Mouse (Mus musculus) right cerebral cortex, adult 18-20 months (tissue): Measurements from ENCODE around the gene Pdzd2.

Experiments
- DNase-seq: peaks from one replicate; pipeline ENCODE4 v3.0.0; 2022; ENCODE audit warnings: mixed read lengths

Gene Pdzd2

DNA sequence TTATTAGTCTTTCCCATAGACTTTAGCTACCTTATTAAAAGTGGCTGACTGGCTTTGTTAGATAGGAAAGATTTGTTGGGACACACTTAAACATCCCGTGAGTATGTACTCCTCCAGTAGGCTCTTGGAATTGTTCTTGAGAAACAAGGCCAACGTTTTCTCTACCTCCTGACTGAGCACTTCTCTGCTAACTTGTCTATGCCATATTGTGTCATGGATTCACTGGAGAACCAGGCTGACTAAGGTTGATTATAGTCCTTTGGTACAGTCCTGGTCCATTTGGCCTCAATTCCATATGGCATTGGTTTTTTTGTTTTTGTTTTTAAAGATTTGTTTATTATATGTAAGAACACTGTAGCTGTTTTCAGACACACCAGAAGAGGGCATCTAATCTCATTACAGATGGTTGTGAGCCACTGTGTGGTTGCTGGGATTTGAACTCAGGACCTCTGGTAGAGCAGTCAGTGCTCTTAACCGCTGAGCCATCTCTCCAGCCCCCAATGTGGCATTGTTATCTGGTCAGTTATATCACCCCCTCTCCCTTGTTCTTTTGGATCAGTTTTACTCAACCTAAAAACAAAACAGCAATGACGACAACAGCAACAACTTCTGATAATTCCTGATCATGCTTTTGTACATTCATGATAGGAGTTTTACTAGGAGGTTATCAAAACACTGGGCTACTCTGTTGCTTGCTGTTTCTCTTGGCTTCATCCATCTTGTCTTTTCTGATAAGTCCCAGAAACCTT lies 402.5 kb downstream of the Pdzd2 start:
- no peak for DNase-seq

- DNase-seq, result no peak
Observed at GRCm38 (mm10) chr15:12334381-12334780, 405.3 kb downstream of the Pdzd2 start.

DNA sequence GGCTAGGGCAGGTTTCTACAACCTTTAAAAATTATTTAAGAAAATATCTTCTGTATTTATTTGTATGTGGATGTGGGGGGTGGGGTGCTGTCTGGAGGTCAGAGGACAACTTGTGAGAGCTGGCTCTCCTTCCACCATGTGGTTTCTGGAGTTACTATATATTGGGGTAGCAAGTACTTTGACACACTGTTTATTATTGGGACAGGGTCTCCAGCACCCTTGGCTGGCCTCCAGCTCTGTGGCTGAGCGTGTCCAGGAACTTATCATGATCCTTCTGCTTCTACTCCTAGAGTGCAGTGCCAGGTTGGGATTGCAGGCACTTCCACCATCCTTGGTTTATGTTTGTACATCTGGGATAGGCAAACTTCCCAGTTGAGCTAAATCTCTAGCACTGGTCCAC lies 408.4 kb downstream of the Pdzd2 start:
- DNase-seq, result no peak

DNA sequence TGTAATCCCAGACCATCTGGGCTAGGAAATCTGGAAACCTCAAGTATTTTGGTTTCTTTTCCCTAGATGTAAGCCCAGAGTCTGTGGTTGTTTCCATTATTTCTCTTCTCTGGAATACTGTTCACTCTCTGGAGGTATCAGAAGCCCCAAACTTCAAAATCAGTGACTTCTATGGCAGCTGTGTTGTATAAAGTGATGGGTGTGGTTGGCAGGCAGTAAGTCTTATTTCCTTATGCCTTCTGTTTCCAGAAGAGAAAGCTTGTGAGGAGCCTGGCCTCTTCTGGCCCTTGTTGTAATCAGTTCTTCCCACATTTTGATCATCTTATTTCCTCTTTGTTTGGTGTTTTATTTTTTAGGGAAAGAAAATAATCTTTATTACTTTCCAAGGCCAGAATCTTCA lies 408.8 kb downstream of the Pdzd2 start:
- no peak for DNase-seq

DNA sequence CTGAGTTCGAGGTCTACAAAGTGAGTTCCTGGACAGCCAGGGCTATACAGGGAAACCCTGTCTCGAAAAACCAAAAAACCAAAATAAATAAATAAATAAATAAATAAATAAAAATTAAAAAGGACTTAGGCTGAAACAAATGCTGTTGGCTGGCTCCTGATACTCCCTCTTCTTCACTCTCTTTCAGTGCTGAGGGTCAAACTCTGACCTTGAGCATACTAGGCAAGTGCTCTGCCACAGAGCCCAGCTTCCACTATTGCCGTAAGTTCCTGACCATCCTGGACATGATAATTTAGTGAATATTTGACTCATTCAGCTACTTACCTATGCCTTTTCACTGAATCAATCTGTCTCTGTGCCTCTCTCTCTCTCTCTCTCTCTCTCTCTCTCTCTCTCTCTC lies 409.3 kb downstream of the Pdzd2 start:
- DNase-seq, result no peak

GRCm38 (mm10) chr15:12324326-12324725 lies 415.4 kb downstream of the Pdzd2 start:
- no peak for DNase-seq

- DNase-seq, result no peak
Observed at GRCm38 (mm10) chr15:12322676-12323402, 416.9 kb downstream of the Pdzd2 start.

DNA sequence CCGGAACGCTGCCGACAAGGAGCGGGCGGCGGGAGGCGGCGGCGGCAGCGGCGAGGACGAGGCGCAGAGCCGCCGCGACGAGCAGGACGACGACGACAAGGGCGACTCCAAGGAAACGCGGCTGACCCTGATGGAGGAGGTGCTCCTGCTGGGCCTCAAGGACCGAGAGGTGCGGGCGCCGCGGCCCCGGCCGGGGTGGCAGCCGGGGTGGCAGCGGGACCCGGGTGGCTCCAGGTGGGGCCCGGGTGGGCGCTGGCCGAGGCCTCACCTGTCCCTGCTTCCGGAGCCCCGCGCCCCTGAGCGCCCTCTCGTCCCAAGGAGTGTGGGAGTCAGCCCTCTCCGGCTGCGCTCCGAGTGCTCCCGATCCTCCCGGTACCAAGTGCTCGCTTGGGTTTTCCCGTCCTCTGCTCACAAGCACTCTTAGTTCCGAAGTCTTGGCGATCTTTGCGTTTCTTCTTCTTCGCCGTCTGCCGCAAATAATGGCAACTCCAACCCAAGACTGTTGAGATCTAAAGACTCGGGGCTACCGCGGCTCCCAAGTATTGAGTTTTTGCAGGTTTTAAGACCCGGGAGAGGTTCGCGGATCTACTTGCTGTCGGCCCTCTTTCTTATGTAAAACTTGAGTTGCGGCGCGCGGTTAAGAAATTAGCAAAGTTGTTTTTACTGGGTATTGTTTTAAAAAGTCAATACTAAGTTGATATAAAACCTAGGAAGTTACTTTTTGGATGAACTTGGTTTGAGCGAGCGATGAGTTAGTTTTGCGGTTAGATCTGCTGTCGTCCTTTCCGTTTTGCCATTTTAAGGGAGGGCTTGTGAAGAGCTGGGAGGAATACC lies 417.7 kb downstream of the Pdzd2 start, which contains the start of gene 1810049J17Rik:
TSS of gene 1810049J17Rik (minus strand) at position 112 of the 834 bp plus-strand sequence.
- DNase-seq, result peak; percentile 47

- peak; percentile 96 for DNase-seq
Observed at GRCm38 (mm10) chr15:12321091-12321787, 418.5 kb downstream of the Pdzd2 start, which contains the start of gene Golph3. TSS of gene Golph3 (plus strand) at chr15:12321450.

DNA sequence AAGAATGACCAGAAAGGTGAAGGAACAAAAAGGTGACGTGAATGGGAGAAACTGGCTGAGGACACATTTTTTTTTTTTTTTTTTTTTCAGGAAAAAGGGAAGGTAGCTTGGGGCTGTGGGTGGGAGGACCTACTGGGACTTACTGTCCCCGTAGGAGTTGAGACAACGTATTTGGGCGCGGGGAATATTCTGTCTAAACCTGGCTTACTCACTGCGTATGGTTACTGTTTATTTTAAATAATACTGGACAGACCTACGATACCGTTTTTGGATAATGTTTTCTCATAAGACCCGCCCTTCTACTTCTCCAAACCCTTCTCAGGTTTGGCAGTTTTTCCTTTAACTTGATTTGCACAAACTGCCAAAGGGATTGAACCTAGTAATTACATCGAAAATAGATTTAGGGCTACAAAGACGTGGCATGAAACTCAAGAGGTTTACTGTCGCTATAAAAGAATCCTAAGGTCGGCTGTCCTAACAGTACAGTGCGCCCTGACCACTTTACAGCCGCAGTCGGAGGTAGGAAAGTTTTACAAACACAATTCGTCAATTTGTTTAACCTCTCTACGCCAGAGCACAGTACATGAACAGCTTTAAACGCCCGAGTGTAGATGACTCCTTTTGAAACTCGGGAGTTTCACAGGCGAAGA lies 419.2 kb downstream of the Pdzd2 start:
- no peak for DNase-seq

GRCm38 (mm10) chr15:12319889-12320288 lies 419.8 kb downstream of the Pdzd2 start:
- DNase-seq, result no peak

DNA sequence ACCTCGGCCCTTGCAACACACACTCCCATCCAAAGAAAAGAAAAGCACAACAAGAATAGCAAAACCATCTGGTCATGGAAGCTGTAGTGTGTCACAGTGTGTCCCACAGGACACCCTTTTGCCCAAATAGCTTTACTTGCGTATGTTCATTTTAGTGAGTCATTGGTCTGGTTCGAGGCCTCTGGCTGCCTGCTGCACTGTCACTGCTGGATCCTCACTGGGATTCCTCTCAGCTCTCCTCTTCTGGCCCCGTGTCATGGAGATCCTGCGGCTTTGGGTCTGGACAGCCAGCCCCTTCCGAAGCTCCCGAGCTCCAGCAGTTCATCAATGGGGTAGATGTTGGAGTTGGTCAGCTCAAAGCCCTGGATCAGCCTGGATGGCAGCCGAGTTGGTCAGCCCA lies 421.3 kb downstream of the Pdzd2 start:
- no peak for DNase-seq

DNA sequence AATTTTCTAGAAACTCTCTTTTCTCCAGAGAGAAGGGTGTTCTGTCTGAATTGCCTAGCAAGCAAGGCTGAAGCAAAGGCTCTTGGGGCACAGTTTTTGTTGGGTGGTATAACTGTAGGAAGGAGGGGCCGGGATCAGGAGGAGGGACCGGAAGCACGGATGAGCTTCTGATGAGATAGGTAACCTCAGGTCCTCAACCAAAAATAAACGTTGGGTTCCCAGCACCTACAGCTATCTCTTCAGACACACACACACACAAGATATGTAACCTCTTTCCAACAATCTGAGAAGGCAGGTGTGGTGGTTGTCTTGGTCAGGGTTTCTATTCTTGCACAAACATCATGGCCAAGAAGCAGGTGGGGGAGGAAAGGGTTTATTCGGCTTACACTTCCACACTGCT lies 422.4 kb downstream of the Pdzd2 start:
- no peak for DNase-seq

DNA sequence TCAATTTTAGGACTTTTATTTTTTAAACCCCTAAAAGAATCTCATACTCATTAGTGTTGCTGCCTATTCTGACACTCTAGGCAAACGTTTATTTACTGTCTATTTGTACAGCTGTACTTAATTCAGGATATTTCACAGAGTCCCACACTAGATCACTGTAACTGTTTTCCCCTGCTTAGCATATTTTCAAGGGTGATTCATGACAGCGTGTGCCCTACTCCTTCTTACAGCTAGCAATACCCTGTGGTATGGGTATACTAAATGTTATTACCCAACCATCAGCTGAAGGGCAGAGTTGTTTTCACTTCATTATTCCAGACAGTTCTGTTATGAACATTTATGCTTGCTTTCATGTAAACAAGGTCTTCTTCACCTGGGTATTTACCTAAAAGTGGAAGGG lies 423.7 kb downstream of the Pdzd2 start:
- no peak for DNase-seq

DNA sequence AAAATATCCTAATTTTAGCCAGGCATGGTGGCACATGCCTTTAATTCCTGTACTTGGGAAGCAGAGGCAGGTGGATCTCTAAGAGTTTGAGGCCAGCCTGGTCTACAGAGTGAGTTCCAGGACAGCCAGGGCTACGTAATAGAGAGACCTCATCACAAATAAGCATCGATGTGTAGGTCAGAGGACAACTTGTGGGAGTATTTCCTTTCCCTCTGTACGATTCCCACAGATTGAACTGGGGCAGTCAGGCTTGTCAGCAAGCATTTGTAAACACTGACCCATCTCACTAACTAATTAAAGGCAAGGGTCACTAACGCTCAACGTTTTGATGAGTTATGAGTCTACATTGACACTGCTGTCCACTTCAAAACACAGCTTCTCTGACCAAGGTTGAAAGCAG lies 425.1 kb downstream of the Pdzd2 start:
- no peak for DNase-seq

DNA sequence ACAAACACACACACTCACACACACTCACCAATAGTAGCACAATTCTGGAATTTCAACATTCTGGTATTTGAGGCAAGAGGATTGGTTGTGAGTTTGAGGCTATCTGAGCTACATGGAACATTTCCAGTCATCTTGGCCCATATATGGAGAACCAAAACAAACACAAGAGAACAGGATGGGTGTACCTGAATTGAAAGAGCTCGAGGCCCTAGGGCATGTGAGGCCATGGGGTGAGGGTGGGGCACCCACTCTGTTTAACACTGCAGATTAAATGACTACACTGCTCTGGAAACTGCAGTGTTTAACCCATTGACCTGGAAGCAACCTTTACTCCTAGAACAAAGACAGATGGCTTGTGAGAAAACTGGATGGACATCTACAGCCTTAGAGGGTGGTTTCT lies 426.5 kb downstream of the Pdzd2 start:
- no peak for DNase-seq

- no peak for DNase-seq
Observed at GRCm38 (mm10) chr15:12311465-12311864, 428.3 kb downstream of the Pdzd2 start.

GRCm38 (mm10) chr15:12310676-12311075 lies 429.0 kb downstream of the Pdzd2 start:
- DNase-seq, result no peak
